Mouse (Mus musculus): ENCODE measurements around the gene Gm20388. TPM values are rescaled to one million over a fixed set of nuclear protein-coding genes. Genes with fewer than 3 reads are reported as not detected.
A peak's percentile ranks its signal among the peaks of the same experiment; 100 is the strongest.

Gene Gm20388
- total RNA-seq, 2 experiments from 2014 or later, result 4.0 TPM; not detected in 1

- DNase-seq, result no peak
Observed at GRCm38 (mm10) chr8:122398186-122398585, 2487.5 kb downstream of the Gm20388 start.

GRCm38 (mm10) chr8:122405146-122405805 is 2494.6 kb downstream of the Gm20388 start:
- no peak for DNase-seq

- peak in 1 of 2 experiments; percentile 50 for DNase-seq
Observed at GRCm38 (mm10) chr8:122407678-122408077, 2497.0 kb downstream of the Gm20388 start.

- DNase-seq, result no peak
Observed at GRCm38 (mm10) chr8:122414311-122414710, 2503.7 kb downstream of the Gm20388 start.

GRCm38 (mm10) chr8:122415554-122415953 is 2504.9 kb downstream of the Gm20388 start:
- no peak for DNase-seq

- DNase-seq, result no peak
Observed at GRCm38 (mm10) chr8:122419881-122420555, 2509.4 kb downstream of the Gm20388 start.

GRCm38 (mm10) chr8:122421376-122422070 is 2510.9 kb downstream of the Gm20388 start, which contains the start of gene Il17c:
Gene Il17c, plus strand, starts transcription at chr8:122422020.
- no peak for DNase-seq

- DNase-seq, result no peak
Observed at GRCm38 (mm10) chr8:122423217-122423616, 2512.6 kb downstream of the Gm20388 start.

- peak; percentile 65 to 72 for DNase-seq
Observed at GRCm38 (mm10) chr8:122423659-122424058, 2513.0 kb downstream of the Gm20388 start.

GRCm38 (mm10) chr8:122426145-122426544 is 2515.5 kb downstream of the Gm20388 start:
- DNase-seq, result no peak

GRCm38 (mm10) chr8:122427607-122428006 is 2517.0 kb downstream of the Gm20388 start:
- DNase-seq, result no peak

- DNase-seq, result no peak
Observed at GRCm38 (mm10) chr8:122428163-122428562, 2517.5 kb downstream of the Gm20388 start.

- DNase-seq, result peak; percentile 40 to 63
Observed at GRCm38 (mm10) chr8:122430058-122430636, 2519.5 kb downstream of the Gm20388 start.

- DNase-seq, result no peak
Observed at GRCm38 (mm10) chr8:122430646-122431045, 2520.0 kb downstream of the Gm20388 start.

GRCm38 (mm10) chr8:122431694-122432442 is 2521.2 kb downstream of the Gm20388 start:
- DNase-seq, result peak in 1 of 2 experiments; percentile 80

- DNase-seq, result peak; percentile 85 to 89
Observed at GRCm38 (mm10) chr8:122432443-122433268, 2522.0 kb downstream of the Gm20388 start, which contains the start of gene Cyba. Gene Cyba, minus strand, starts transcription at chr8:122432930.

GRCm38 (mm10) chr8:122433269-122433905 is 2522.7 kb downstream of the Gm20388 start:
- no peak for DNase-seq

- no peak for DNase-seq
Observed at GRCm38 (mm10) chr8:122435375-122435774, 2524.7 kb downstream of the Gm20388 start.

GRCm38 (mm10) chr8:122436146-122436545 is 2525.5 kb downstream of the Gm20388 start:
- DNase-seq, result no peak

- DNase-seq, result no peak
Observed at GRCm38 (mm10) chr8:122436586-122437125, 2526.0 kb downstream of the Gm20388 start.
